Mouse (Mus musculus) lung, embryonic 14.5 days (tissue): ENCODE results near the gene Gata3. TPM values are rescaled to one million over a fixed set of nuclear protein-coding genes. Genes with fewer than 3 reads are reported as not detected.

Source experiments
- ATAC-seq: fragments of 200-750 bp; cut with Nextera tagmentation; 2 replicates; pipeline ENCODE4 v1.8.0; 2017; ENCODE audit warnings: mild to moderate bottlenecking, moderate TSS enrichment, moderate library complexity; ENCODE audit not compliant: insufficient read depth
- DNase-seq: peaks from one replicate; pipeline ENCODE4 v3.0.0-alpha.2; 2015
- H3K27ac ChIP-seq: fragments of 300-500 bp; sonication (generic); 2 replicates; pipeline ENCODE4 v1.5.1; 2014; ENCODE audit warnings: low read depth, mild to moderate bottlenecking, moderate library complexity
- H3K27me3 ChIP-seq: fragments of 300-500 bp; sonication (generic); 2 replicates; pipeline ENCODE4 v1.6.1; 2014; ENCODE audit warnings: low read length, control low read depth; ENCODE audit not compliant: insufficient read depth
- H3K36me3 ChIP-seq: fragments of 300-500 bp; sonication (generic); 2 replicates; pipeline ENCODE4 v1.6.1; 2014; ENCODE audit warnings: control low read depth; ENCODE audit not compliant: insufficient read depth
- H3K4me1 ChIP-seq: fragments of 300-500 bp; sonication (generic); 2 replicates; pipeline ENCODE4 v1.6.1; 2014; ENCODE audit warnings: antibody characterized with exemption, control low read depth; ENCODE audit not compliant: insufficient read depth
- H3K4me2 ChIP-seq: fragments of 300-500 bp; sonication (generic); 2 replicates; pipeline ENCODE4 v1.6.1; 2014; ENCODE audit warnings: mild to moderate bottlenecking
- H3K4me3 ChIP-seq: fragments of 300-500 bp; sonication (generic); 2 replicates; pipeline ENCODE4 v1.5.1; 2014; ENCODE audit warnings: low read depth, low read length
- H3K9ac ChIP-seq: fragments of 300-500 bp; sonication (generic); 2 replicates; pipeline ENCODE4 v1.6.1; 2014
- H3K9me3 ChIP-seq: fragments of 300-500 bp; sonication (generic); 2 replicates; pipeline ENCODE4 v1.6.1; 2016; ENCODE audit warnings: low read depth, low read length, control low read depth
- CTCF ChIP-seq: IDR thresholded peaks from 2 replicates; pipeline ENCODE4 v1.5.1; 2016; ENCODE audit warnings: antibody characterized with exemption, low read depth
- WGBS: fragments of 180-500 bp; shearing (Covaris S2); extraction: QIAGEN DNeasy Blood & Tissue Kit; methylation state at CpG from one replicate; pipeline ENCODE4 v1.1.7; 2014; 5-methylcytosine and 5-hydroxymethylcytosine counted together
- polyA plus RNA-seq: library from polyadenylated mRNA; unstranded; fragments of >200 nt; fragmentation: Nextera tagmentation; extraction: Ambion mirVana; gene quantifications from 2 replicates; pipeline ENCODE4 v1.2.1, GENCODE M21; 2014

The Gata3 gene
- polyA plus RNA-seq, 1 experiment from 2014 or later, result 2.9 TPM

- Histone ChIP-seq H3K27ac (no peak within 1 kb of the TSS), H3K4me3 (peak within 1 kb of the TSS; percentile 35), H3K27me3 (peaks cover 82% of the 10 kb centered on the region), H3K9ac (peak within 1 kb of the TSS; percentile 20; the same call in 1 of the 2 replicates), H3K4me2 (peak within 1 kb of the TSS; percentile 98), H3K9me3 (no peaks in the 10 kb centered on the region), H3K36me3 (no peaks in the 10 kb centered on the region), H3K4me1 (peaks cover 7% of the 10 kb centered on the region; the same call in 1 of the 2 replicates)
- WGBS, result 0% methylated on average over 32 of the region's 35 CpGs
- no peak for TF ChIP-seq CTCF
- ATAC-seq (no peak), DNase-seq (peak; percentile 38)
These were observed 8.7 kb downstream of the Gata3 start, which contains the start of gene 4930412O13Rik for GRCm38 (mm10) chr2:9881051-9881591. 4930412O13Rik (plus strand) TSS chr2:9881252.

- Histone ChIP-seq H3K9me3 (no peaks in the 10 kb centered on the region), H3K36me3 (no peaks in the 10 kb centered on the region), H3K27me3 (peaks cover 82% of the 10 kb centered on the region), H3K4me3 (no peak overlapping the region), H3K4me1 (peaks cover 7% of the 10 kb centered on the region; the same call in 1 of the 2 replicates), H3K4me2 (peak overlapping the region; percentile 98), H3K9ac (no peak overlapping the region), H3K27ac (no peak overlapping the region)
- DNase-seq, result no peak
- 8% methylated on average over 11 of the region's 11 CpGs for WGBS
- no peak for TF ChIP-seq CTCF
- ATAC-seq, result no peak
These were observed 9.6 kb downstream of the Gata3 start for GRCm38 (mm10) chr2:9880271-9880670.

- peak overlapping the region; percentile 42; the same call in 1 of the 2 replicates for H3K27ac ChIP-seq
- H3K9ac ChIP-seq, result no peak overlapping the region
- DNase-seq, result peak; percentile 98
- peak; percentile 97 for ATAC-seq
- 1% methylated on average over 21 of the region's 21 CpGs for WGBS
- peak; percentile 94 for TF ChIP-seq CTCF
- H3K27me3 ChIP-seq, result peaks cover 82% of the 10 kb centered on the region
- H3K36me3 ChIP-seq, result no peaks in the 10 kb centered on the region
- H3K4me2 ChIP-seq, result peak overlapping the region; percentile 98
- no peaks in the 10 kb centered on the region for H3K9me3 ChIP-seq
- peaks cover 7% of the 10 kb centered on the region; the same call in 1 of the 2 replicates for H3K4me1 ChIP-seq
- peak overlapping the region; percentile 49 for H3K4me3 ChIP-seq
These were observed 10.3 kb downstream of the Gata3 start for GRCm38 (mm10) chr2:9879493-9879892.

DNA sequence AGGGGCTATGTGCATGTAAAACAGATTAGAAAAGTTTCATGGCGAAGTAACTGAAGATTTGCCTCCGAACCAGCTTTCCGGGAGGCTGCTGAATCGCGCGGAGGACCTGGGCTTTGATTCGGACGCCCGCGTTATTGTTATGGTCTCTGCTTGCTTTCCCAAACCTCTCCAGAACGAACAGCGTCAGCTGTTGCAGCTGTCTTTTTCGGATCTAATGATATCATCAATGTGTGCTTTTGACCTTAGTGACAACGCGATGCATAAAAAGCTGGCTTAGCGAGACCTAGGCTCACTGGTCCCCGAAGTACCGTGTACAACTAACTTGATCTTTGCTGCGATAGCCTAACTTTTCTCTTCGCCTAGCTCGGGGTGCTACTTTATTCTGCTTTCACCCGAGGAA, 10.7 kb downstream of the Gata3 start:
- H3K4me3 ChIP-seq, result peak overlapping the region; percentile 49
- ATAC-seq, result peak; percentile 23
- no peak overlapping the region for H3K9ac ChIP-seq

GRCm38 (mm10) chr2:9878564-9879081, 11.2 kb downstream of the Gata3 start:
- Histone ChIP-seq H3K36me3 (no peaks in the 10 kb centered on the region), H3K27me3 (peaks cover 82% of the 10 kb centered on the region), H3K9me3 (no peaks in the 10 kb centered on the region), H3K4me3 (peak overlapping the region; percentile 49), H3K9ac (no peak overlapping the region), H3K4me1 (peaks cover 7% of the 10 kb centered on the region; the same call in 1 of the 2 replicates), H3K4me2 (peak overlapping the region; percentile 98), H3K27ac (no peak overlapping the region)
- no peak for TF ChIP-seq CTCF
- DNase-seq (peak; percentile 80), ATAC-seq (peak; percentile 41)
- under 1% methylated on average over 32 of the region's 33 CpGs for WGBS

More for the DNA sequence above, 10.7 kb downstream of the Gata3 start:
- no peak for TF ChIP-seq CTCF
- Histone ChIP-seq H3K9me3 (no peaks in the 10 kb centered on the region), H3K4me1 (peaks cover 7% of the 10 kb centered on the region; the same call in 1 of the 2 replicates), H3K27me3 (peaks cover 82% of the 10 kb centered on the region), H3K27ac (peak overlapping the region; percentile 42; the same call in 1 of the 2 replicates), H3K4me2 (peak overlapping the region; percentile 98), H3K36me3 (no peaks in the 10 kb centered on the region)
- DNase-seq, result peak; percentile 49
- WGBS, result under 1% methylated on average over 22 of the region's 22 CpGs

- no peak overlapping the region for H3K27ac ChIP-seq
- no peaks in the 10 kb centered on the region for H3K36me3 ChIP-seq
- TF ChIP-seq CTCF, result no peak
- peak overlapping the region; percentile 49 for H3K4me3 ChIP-seq
- peaks cover 82% of the 10 kb centered on the region for H3K27me3 ChIP-seq
- no peak for ATAC-seq
- no peak overlapping the region; the same call in 1 of the 2 replicates for H3K9ac ChIP-seq
- H3K4me1 ChIP-seq, result peaks cover 7% of the 10 kb centered on the region; the same call in 1 of the 2 replicates
- H3K9me3 ChIP-seq, result no peaks in the 10 kb centered on the region
- H3K4me2 ChIP-seq, result peak overlapping the region; percentile 98
- WGBS, result under 1% methylated on average over 19 of the region's 19 CpGs
- DNase-seq, result no peak
These were observed 11.8 kb downstream of the Gata3 start for GRCm38 (mm10) chr2:9877966-9878563.

- WGBS, result under 1% methylated on average over 35 of the region's 35 CpGs
- Histone ChIP-seq H3K4me1 (peaks cover 7% of the 10 kb centered on the region; the same call in 1 of the 2 replicates), H3K36me3 (no peaks in the 10 kb centered on the region), H3K27me3 (peaks cover 80% of the 10 kb centered on the region), H3K9me3 (no peaks in the 10 kb centered on the region), H3K9ac (peak overlapping the region; percentile 44; the same call in 1 of the 2 replicates), H3K4me2 (peak overlapping the region; percentile 98), H3K27ac (no peak overlapping the region), H3K4me3 (peak overlapping the region; percentile 49)
- ATAC-seq, result no peak
- no peak for DNase-seq
- TF ChIP-seq CTCF, result no peak
These were observed 12.5 kb downstream of the Gata3 start for GRCm38 (mm10) chr2:9877326-9877690.
